Mouse (Mus musculus) kidney, postnatal 0 days (tissue): Measurements from ENCODE around the gene Cphx3. TPM values are rescaled to one million over a fixed set of nuclear protein-coding genes. Genes with fewer than 3 reads are reported as not detected.
"Not testable (repeated sequence)": the region's sequence is repeated elsewhere in the genome, so short reads cannot be mapped to it uniquely, and the experiment has no call there.

Experiments used
- ATAC-seq: fragments of 200-750 bp; cut with Nextera tagmentation; replicated peaks from 2 replicates; pipeline ENCODE4 v1.8.0; 2017; ENCODE audit warnings: low read depth, moderate number of reproducible peaks, moderate TSS enrichment, moderate library complexity; ENCODE audit not compliant: low FRiP score
- DNase-seq: peaks from one replicate; pipeline ENCODE4 v3.0.0-alpha.2; 2016; ENCODE audit warnings: low spot score
- H3K27ac ChIP-seq: fragments of 300-500 bp; sonication (generic); 2 replicates; pipeline ENCODE4 v1.5.1; 2014; ENCODE audit warnings: mild to moderate bottlenecking
- H3K27me3 ChIP-seq: fragments of 300-500 bp; sonication (generic); 2 replicates; pipeline ENCODE4 v1.6.1; 2014; ENCODE audit warnings: low read length, mixed read lengths; ENCODE audit not compliant: insufficient read depth
- H3K36me3 ChIP-seq: fragments of 300-500 bp; sonication (generic); 2 replicates; pipeline ENCODE4 v1.6.1; 2014; ENCODE audit warnings: low read length, mixed read lengths; ENCODE audit not compliant: insufficient read depth
- H3K4me1 ChIP-seq: fragments of 300-500 bp; sonication (generic); replicated peaks from 2 replicates; pipeline ENCODE4 v1.6.1; 2014; ENCODE audit warnings: antibody characterized with exemption, low read length, mixed read lengths; ENCODE audit not compliant: insufficient read depth
- H3K4me2 ChIP-seq: fragments of 300-500 bp; sonication (generic); 2 replicates; pipeline ENCODE4 v1.6.1; 2014; ENCODE audit warnings: mild to moderate bottlenecking, low read length, moderate library complexity, mixed read lengths
- H3K4me3 ChIP-seq: fragments of 300-500 bp; sonication (generic); replicated peaks from 2 replicates; pipeline ENCODE4 v1.5.1; 2014; ENCODE audit warnings: low read depth, low read length
- H3K9ac ChIP-seq: fragments of 300-500 bp; sonication (generic); 2 replicates; pipeline ENCODE4 v1.6.1; 2014; ENCODE audit warnings: low read depth, low read length
- H3K9me3 ChIP-seq: fragments of 300-500 bp; sonication (generic); replicated peaks from 2 replicates; pipeline ENCODE4 v1.6.1; 2016; ENCODE audit warnings: low read length, inconsistent platforms, mixed read lengths
- WGBS: fragments of 180-500 bp; shearing (Covaris S2); extraction: QIAGEN DNeasy Blood & Tissue Kit; methylation state at CpG from one replicate; pipeline ENCODE4 v1.1.7; 2014; 5-methylcytosine and 5-hydroxymethylcytosine counted together
- polyA plus RNA-seq: library from polyadenylated mRNA; unstranded; fragments of >200 nt; fragmentation: Nextera tagmentation; extraction: Ambion mirVana; gene quantifications from 2 replicates; pipeline ENCODE4 v1.2.1, GENCODE M21; 2015

Cphx3 gene
- polyA plus RNA-seq, result 0.42 and 0.46 TPM in 2 replicates

- H3K4me1 ChIP-seq, H3K27me3 ChIP-seq, H3K4me2 ChIP-seq, H3K27ac ChIP-seq, ATAC-seq, H3K4me3 ChIP-seq, DNase-seq, H3K36me3 ChIP-seq, H3K9ac ChIP-seq, H3K9me3 ChIP-seq: not testable (repeated sequence)
- no CpG with 5 or more reads among the region's 1 CpGs for WGBS
Measured at GRCm38 (mm10) chr14:26081997-26082396, at the start of gene Cphx3. Gene Cphx3, plus strand, starts transcription at chr14:26082297.

- H3K4me2 ChIP-seq, H3K4me1 ChIP-seq, H3K27ac ChIP-seq, H3K9me3 ChIP-seq, H3K36me3 ChIP-seq, DNase-seq, ATAC-seq, H3K9ac ChIP-seq, H3K4me3 ChIP-seq, H3K27me3 ChIP-seq: not testable (repeated sequence)
- no CpG with 5 or more reads among the region's 3 CpGs for WGBS
Measured at GRCm38 (mm10) chr14:26034364-26034763, 47.7 kb upstream of the Cphx3 start.

GRCm38 (mm10) chr14:26035439-26035838 lies 46.7 kb upstream of the Cphx3 start:
- not testable (repeated sequence) for H3K9me3 ChIP-seq, ATAC-seq, H3K36me3 ChIP-seq, H3K4me1 ChIP-seq, H3K9ac ChIP-seq, H3K27me3 ChIP-seq, DNase-seq, H3K4me3 ChIP-seq, H3K4me2 ChIP-seq, H3K27ac ChIP-seq
- no CpG with 5 or more reads among the region's 6 CpGs for WGBS

- H3K4me3 ChIP-seq, DNase-seq, ATAC-seq, H3K27ac ChIP-seq, H3K36me3 ChIP-seq, H3K4me1 ChIP-seq, H3K27me3 ChIP-seq, H3K9me3 ChIP-seq, H3K9ac ChIP-seq, H3K4me2 ChIP-seq: not testable (repeated sequence)
- WGBS, result no CpG with 5 or more reads among the region's 26 CpGs
Measured at GRCm38 (mm10) chr14:26042611-26043010, 39.5 kb upstream of the Cphx3 start, which contains the start of gene Gm9780. Gene Gm9780, minus strand, starts transcription at chr14:26042711.

GRCm38 (mm10) chr14:26045007-26045406 lies 37.1 kb upstream of the Cphx3 start:
- H3K36me3 ChIP-seq, ATAC-seq, H3K4me2 ChIP-seq, H3K4me1 ChIP-seq, H3K9ac ChIP-seq, H3K27ac ChIP-seq, H3K9me3 ChIP-seq, DNase-seq, H3K4me3 ChIP-seq, H3K27me3 ChIP-seq: not testable (repeated sequence)
- no CpG with 5 or more reads among the region's 5 CpGs for WGBS

GRCm38 (mm10) chr14:26047026-26047425 lies 35.1 kb upstream of the Cphx3 start:
- H3K4me3 ChIP-seq, H3K9me3 ChIP-seq, H3K4me2 ChIP-seq, H3K4me1 ChIP-seq, H3K9ac ChIP-seq, H3K36me3 ChIP-seq, DNase-seq, H3K27ac ChIP-seq, ATAC-seq, H3K27me3 ChIP-seq: not testable (repeated sequence)
- WGBS, result no CpG with 5 or more reads among the region's 8 CpGs

GRCm38 (mm10) chr14:26048767-26049166 lies 33.3 kb upstream of the Cphx3 start:
- not testable (repeated sequence) for ATAC-seq, H3K9me3 ChIP-seq
- no CpG with 5 or more reads among the region's 9 CpGs for WGBS

GRCm38 (mm10) chr14:26058184-26058583 lies 23.9 kb upstream of the Cphx3 start:
- H3K27me3 ChIP-seq, H3K4me2 ChIP-seq, ATAC-seq, H3K9me3 ChIP-seq, H3K36me3 ChIP-seq, DNase-seq, H3K27ac ChIP-seq, H3K4me1 ChIP-seq, H3K4me3 ChIP-seq, H3K9ac ChIP-seq: not testable (repeated sequence)
- no CpG with 5 or more reads among the region's 3 CpGs for WGBS

More at GRCm38 (mm10) chr14:26048767-26049166, 33.3 kb upstream of the Cphx3 start:
- not testable (repeated sequence) for H3K4me1 ChIP-seq, H3K36me3 ChIP-seq, H3K27ac ChIP-seq, H3K4me3 ChIP-seq, DNase-seq, H3K4me2 ChIP-seq, H3K9ac ChIP-seq, H3K27me3 ChIP-seq

- H3K4me3 ChIP-seq, H3K27ac ChIP-seq, H3K4me1 ChIP-seq, H3K27me3 ChIP-seq, H3K9me3 ChIP-seq, H3K36me3 ChIP-seq, H3K4me2 ChIP-seq, DNase-seq, H3K9ac ChIP-seq, ATAC-seq: not testable (repeated sequence)
- WGBS, result no CpG with 5 or more reads among the region's 6 CpGs
Measured at GRCm38 (mm10) chr14:26059362-26059761, 22.7 kb upstream of the Cphx3 start.
